Mouse (Mus musculus): ENCODE data around the gene Hccs. TPM values are rescaled to one million over a fixed set of nuclear protein-coding genes. Genes with fewer than 3 reads are reported as not detected.
A peak's percentile ranks its signal among the peaks of the same experiment; 100 is the strongest.
"Not testable (repeated sequence)": the region's sequence is repeated elsewhere in the genome, so short reads cannot be mapped to it uniquely, and the experiment has no call there.

The Hccs gene
- 10 to 100 TPM in 10 of 26 experiments, 1 to 10 TPM in 16; 3.5 to 14.8 (median 9.1) TPM for total RNA-seq (2018; cell fraction: chromatin; rRNA removed)
- total RNA-seq (2018; cell fraction: cytosol; rRNA removed), result 10 to 100 TPM; 10.6 to 22.7 (median 17.3) TPM
- total RNA-seq (2018; cell fraction: nucleus; rRNA removed), result 10 to 100 TPM in 22 of 26 experiments, 1 to 10 TPM in 4; 8.2 to 28.8 (median 13.7) TPM
- polyA plus RNA-seq (2018), result 17.4 to 26.9 TPM (median 17.6 TPM) in 3 replicates

GRCm38 (mm10) chrX:169319945-169320667, at the start of gene Hccs:
Gene Hccs (minus strand): TSS chrX:169320372.
- 21% methylated on average over 60 of the region's 97 CpGs for WGBS (ENCODE audit: missing documents)
- H3K79me2 ChIP-seq (ENCODE audit: inconsistent target), result peaks cover 21% of the 10 kb centered on the region; the same call in 1 of the 2 replicates
- H3K36me3 ChIP-seq (ENCODE audit: inconsistent target), result no peaks in the 10 kb centered on the region
- H3K27ac ChIP-seq, result peak within 1 kb of the TSS; percentile 45
- H3K4me3 ChIP-seq (ENCODE audit: inconsistent target), result peak within 1 kb of the TSS; percentile 51

- Histone ChIP-seq H3K79me2 (ENCODE audit: inconsistent target) (no peaks in the 10 kb centered on the region), H3K36me3 (ENCODE audit: inconsistent target) (no peaks in the 10 kb centered on the region), H3K4me3 (ENCODE audit: inconsistent target) (no peak overlapping the region), H3K27ac (no peak overlapping the region)
- WGBS (ENCODE audit: missing documents), result 96% methylated on average over 3 of the region's 4 CpGs
Measured at GRCm38 (mm10) chrX:169357146-169357772, 37.1 kb upstream of the Hccs start.

DNA sequence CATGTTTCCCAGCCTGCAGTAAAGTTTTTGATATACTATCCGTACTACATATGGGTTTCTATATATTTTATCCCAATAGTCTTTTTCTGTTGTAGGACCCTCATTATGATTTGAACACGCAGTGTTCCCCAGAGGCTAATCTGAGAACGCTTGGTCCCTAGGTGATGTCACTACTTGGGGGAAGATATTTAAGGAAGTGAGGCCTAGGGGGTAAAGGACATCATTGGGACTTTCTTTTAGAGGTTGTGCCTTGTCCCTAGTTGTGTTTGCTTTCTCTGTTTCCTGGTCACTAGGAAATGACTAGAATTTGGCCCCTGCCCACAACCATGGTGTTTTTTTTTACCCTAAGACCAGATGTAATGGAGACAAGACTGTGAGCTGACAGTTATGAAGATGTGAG, 18.0 kb upstream of the Hccs start:
- Histone ChIP-seq H3K36me3 (ENCODE audit: inconsistent target) (no peaks in the 10 kb centered on the region), H3K4me3 (ENCODE audit: inconsistent target) (no peak overlapping the region), H3K27ac (no peak overlapping the region), H3K79me2 (ENCODE audit: inconsistent target) (no peaks in the 10 kb centered on the region)
- 61% methylated on average over 3 of the region's 3 CpGs for WGBS (ENCODE audit: missing documents)

GRCm38 (mm10) chrX:169337559-169337958, 17.4 kb upstream of the Hccs start:
- Histone ChIP-seq H3K36me3 (ENCODE audit: inconsistent target) (no peaks in the 10 kb centered on the region), H3K27ac (no peak overlapping the region), H3K79me2 (ENCODE audit: inconsistent target) (no peaks in the 10 kb centered on the region), H3K4me3 (ENCODE audit: inconsistent target) (no peak overlapping the region)

GRCm38 (mm10) chrX:169332264-169332663, 12.1 kb upstream of the Hccs start:
- no peak overlapping the region for H3K4me3 ChIP-seq (ENCODE audit: inconsistent target)
- H3K27ac ChIP-seq, result no peak overlapping the region
- no peaks in the 10 kb centered on the region for H3K79me2 ChIP-seq (ENCODE audit: inconsistent target)
- 41% methylated on average over 3 of the region's 3 CpGs for WGBS (ENCODE audit: missing documents)
- H3K36me3 ChIP-seq (ENCODE audit: inconsistent target), result no peaks in the 10 kb centered on the region

GRCm38 (mm10) chrX:169325929-169326595, 5.9 kb upstream of the Hccs start:
- peak overlapping the region; percentile 38; the same call in 1 of the 2 replicates for H3K27ac ChIP-seq
- H3K79me2 ChIP-seq (ENCODE audit: inconsistent target), result no peaks in the 10 kb centered on the region
- H3K36me3 ChIP-seq (ENCODE audit: inconsistent target), result no peaks in the 10 kb centered on the region
- 24% methylated on average over 3 of the region's 3 CpGs for WGBS (ENCODE audit: missing documents)
- H3K4me3 ChIP-seq (ENCODE audit: inconsistent target), result no peak overlapping the region

DNA sequence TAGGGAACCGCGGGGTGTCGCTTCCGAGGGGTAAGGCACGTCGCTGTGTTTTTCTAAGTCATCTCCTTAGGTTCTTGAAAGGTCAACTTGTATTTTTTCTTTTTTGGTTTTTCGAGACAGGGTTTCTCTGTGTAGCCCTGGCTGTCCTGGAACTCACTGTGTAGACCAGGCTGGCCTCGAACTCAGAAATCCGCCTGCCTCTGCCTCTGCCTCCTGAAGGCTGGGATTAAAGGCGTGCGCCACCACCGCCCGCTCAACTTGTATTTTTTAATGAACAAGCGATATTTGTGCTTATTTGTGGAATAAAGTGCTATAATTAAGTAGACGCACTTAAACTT, 465 bp upstream of the Hccs start:
- peak overlapping the region; percentile 25 for H3K4me3 ChIP-seq (ENCODE audit: inconsistent target)
- 60% methylated on average over 10 of the region's 15 CpGs for WGBS (ENCODE audit: missing documents)
- H3K36me3 ChIP-seq (ENCODE audit: inconsistent target); H3K27ac ChIP-seq: not testable (repeated sequence)
- H3K79me2 ChIP-seq (ENCODE audit: inconsistent target), result peaks cover 21% of the 10 kb centered on the region; the same call in 1 of the 2 replicates

DNA sequence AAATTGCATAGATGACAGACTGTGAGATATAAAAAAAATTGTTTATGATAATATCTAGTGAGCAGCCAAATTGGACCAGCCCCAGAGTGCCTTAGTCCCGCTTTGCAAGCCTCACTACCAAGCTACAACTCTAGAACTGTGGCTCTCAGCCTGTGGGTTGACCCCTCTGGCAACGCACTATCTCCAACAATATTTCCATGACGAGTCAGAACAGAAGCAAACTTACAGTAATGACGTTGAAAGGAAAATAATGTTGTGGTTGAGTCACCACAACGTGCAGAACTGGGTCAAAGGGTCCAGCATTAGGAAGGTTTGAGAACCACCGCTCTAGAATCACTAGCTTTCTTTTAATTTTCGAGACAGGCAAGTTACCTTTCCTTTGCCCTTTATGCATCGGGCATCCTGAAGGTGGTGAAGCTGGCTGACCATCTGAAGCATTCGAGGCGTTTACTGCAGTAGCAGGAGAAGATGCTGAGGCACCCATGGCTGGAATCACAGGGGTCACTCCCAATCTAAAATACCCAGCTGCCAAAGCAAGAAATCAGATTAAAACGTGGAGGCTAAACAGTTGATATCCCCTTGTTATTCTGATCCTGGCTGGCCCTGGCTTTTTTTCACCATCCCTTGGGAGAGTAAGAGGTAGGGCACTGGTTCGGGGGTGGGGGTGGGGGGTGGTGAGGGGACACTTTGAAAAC, 959 bp downstream of the Hccs start:
- WGBS (ENCODE audit: missing documents), result 43% methylated on average over 10 of the region's 12 CpGs
- H3K4me3 ChIP-seq (ENCODE audit: inconsistent target), result peak overlapping the region; percentile 51
- H3K27ac ChIP-seq, result peak overlapping the region; percentile 45
- H3K36me3 ChIP-seq (ENCODE audit: inconsistent target), result no peaks in the 10 kb centered on the region
- peaks cover 21% of the 10 kb centered on the region; the same call in 1 of the 2 replicates for H3K79me2 ChIP-seq (ENCODE audit: inconsistent target)

DNA sequence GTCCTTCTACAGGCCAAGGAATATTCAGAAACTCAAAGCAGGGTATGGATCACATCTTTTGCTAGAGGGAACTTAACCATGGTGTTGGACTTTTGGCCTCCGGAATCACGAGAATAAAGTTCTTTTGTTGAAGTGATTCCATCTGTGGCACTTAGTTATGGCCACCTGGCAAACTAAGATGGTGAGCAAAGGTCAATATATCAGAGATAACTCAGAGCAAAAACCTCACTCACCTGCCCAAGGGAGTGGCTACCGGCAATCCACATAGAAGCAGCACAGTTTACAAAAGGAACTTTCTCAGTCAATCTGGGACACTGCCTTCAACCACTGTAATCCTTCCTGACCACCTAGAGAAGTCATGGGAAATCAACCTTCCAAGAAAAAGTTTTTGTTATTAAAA, 11.6 kb downstream of the Hccs start:
- Histone ChIP-seq H3K36me3 (ENCODE audit: inconsistent target) (0 out of 2 replicates have a peak, but pooled peaks cover 3% of the 10 kb centered on the region), H3K4me3 (ENCODE audit: inconsistent target) (no peak overlapping the region), H3K27ac (no peak overlapping the region), H3K79me2 (ENCODE audit: inconsistent target) (no peaks in the 10 kb centered on the region)
- WGBS (ENCODE audit: missing documents), result 94% methylated on average over 3 of the region's 3 CpGs

DNA sequence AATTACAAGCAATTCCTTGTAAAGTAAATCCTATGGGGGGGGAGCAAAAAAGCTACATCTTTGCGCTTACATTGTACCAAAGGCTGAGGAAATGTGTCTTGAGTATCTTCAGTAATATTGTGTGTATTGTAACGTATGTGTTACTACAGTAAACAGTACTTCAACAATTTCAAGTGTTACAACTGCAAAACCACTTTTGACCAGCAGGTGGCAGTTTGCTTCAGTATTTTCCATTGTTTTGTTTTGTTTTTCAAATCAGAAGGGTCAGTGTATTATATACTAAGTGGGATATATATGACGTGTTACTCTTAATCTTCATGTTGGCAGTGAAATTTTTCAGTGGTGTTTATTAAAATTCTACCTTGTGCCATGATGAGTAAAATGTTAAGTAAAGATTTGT, 16.2 kb downstream of the Hccs start:
- H3K4me3 ChIP-seq (ENCODE audit: inconsistent target), result no peak overlapping the region
- H3K79me2 ChIP-seq (ENCODE audit: inconsistent target), result no peaks in the 10 kb centered on the region
- H3K27ac ChIP-seq, result no peak overlapping the region
- H3K36me3 ChIP-seq (ENCODE audit: inconsistent target), result no peaks in the 10 kb centered on the region
- WGBS (ENCODE audit: missing documents), result 58% methylated on average over 3 of the region's 3 CpGs

DNA sequence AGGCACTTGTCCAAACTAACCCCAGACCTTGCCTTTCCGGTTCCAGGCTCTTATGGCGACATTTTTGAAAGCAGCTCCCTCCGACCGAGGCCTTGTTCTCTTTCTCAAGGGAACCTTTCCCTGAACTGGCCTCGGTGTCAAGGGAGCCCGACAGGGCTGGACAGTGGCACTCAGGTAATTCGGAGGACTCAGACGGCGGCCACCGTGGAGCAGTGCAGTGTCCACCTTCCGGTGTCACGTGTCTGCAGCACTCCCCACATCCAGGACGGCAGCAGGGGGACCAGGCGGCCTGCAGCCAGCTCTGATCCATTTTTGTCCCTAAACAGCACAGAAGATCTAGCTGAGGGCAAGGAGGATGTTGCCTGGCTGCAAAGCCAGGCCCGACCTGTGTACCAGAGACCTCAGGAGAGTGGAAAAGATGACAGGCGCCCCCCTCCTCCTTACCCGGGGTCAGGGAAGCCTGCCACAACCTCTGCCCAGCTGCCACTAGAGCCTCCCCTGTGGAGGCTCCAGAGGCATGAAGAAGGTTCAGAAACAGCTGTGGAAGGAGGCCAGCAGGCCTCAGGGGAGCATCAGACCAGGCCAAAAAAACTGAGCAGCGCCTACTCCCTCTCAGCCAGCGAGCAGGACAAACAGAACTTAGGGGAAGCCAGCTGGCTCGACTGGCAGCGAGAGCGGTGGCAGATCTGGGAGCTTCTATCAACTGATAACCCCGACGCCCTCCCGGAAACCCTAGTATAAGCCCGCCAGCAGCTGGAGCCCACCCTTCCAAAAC, 17.7 kb downstream of the Hccs start:
- no peak overlapping the region for H3K4me3 ChIP-seq (ENCODE audit: inconsistent target)
- 86% methylated on average over 23 of the region's 26 CpGs for WGBS (ENCODE audit: missing documents)
- no peaks in the 10 kb centered on the region for H3K79me2 ChIP-seq (ENCODE audit: inconsistent target)
- no peak overlapping the region for H3K27ac ChIP-seq
- H3K36me3 ChIP-seq (ENCODE audit: inconsistent target), result no peaks in the 10 kb centered on the region

- 83% methylated on average over 4 of the region's 4 CpGs for WGBS (ENCODE audit: missing documents)
- H3K27ac ChIP-seq, result no peak overlapping the region
- no peaks in the 10 kb centered on the region for H3K36me3 ChIP-seq (ENCODE audit: inconsistent target)
- H3K4me3 ChIP-seq (ENCODE audit: inconsistent target), result no peak overlapping the region
- H3K79me2 ChIP-seq (ENCODE audit: inconsistent target), result no peaks in the 10 kb centered on the region
Measured at GRCm38 (mm10) chrX:169299579-169299978, 20.6 kb downstream of the Hccs start.

DNA sequence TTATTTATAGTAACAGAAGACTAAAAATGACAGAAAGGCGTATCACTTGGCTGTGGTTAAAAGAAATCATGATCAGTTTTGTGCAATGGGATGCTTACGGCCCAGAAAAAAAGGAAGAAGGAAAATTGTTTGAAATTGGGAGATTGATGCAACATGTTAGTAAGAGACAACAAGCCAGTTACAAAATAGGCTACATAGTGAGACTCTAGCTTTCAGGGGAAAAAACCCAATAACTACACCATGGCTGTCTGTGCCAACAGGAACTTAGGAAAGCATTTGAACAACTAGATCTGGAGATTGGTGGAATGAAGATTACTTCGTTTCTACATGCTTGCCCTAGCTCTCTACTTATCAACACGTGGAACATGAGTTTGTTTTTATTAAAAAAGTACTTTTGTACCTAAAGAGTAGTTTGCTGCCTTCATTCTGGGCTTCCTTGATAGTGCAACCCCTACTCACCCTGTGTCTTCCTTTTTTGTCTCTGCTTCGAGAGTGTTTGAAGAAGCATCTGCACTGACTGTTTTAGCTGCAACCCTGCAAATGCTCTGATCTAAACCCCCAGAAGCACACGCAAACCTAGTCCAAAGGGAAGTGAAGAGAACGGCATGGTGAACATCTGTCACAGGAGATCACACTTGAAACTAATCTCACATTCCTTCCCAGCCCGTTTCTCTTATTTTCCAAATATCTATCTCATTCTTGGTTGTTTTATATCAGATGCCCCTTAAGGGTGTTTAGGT, 56.6 kb downstream of the Hccs start:
- no peak overlapping the region for H3K4me3 ChIP-seq (ENCODE audit: inconsistent target)
- WGBS (ENCODE audit: missing documents), result 55% methylated on average over 8 of the region's 8 CpGs
- no peaks in the 10 kb centered on the region for H3K79me2 ChIP-seq (ENCODE audit: inconsistent target)
- H3K36me3 ChIP-seq (ENCODE audit: inconsistent target), result no peaks in the 10 kb centered on the region
- H3K27ac ChIP-seq, result no peak overlapping the region

Data from macrophage (primary cell).